Mouse (Mus musculus) urinary bladder, postnatal 36 days (tissue): Measurements from ENCODE around the gene Srsf2.
"Not testable (repeated sequence)": the region's sequence is repeated elsewhere in the genome, so short reads cannot be mapped to it uniquely, and the experiment has no call there.

ENCODE experiments used
- DNase-seq, 2 experiments: peaks; one replicate each; pipeline ENCODE4 v3.0.0; 2022; ENCODE audit warnings: low spot score in 2 of 2, mixed read lengths in 1 of 2

Gene Srsf2

DNA sequence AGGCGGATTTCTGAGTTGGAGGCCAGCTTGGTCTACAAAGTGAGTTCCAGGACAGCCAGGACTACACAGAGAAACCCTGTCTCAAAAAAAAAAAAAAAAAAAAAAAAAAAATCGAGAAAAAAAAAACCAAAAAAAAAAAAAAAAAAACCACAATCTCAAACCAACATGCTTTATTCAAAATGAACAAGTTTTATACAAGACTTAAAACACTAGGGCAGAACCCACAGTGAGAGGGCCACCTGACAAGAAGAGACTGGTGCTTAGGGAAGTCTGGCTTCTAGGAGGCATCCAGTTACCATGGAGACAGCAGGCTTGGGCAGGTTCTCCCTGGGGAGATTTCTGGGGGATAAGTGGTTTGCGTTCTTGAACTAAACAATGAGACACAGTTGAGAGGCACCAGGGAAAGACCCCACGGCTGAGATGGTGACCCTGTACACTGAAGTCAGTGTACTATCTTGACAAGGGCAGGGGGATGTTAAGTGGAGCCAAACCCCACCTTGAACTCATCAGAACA is 20.7 kb downstream of the Srsf2 start:
- peak in 1 of 2 experiments; percentile 43 for DNase-seq

DNA sequence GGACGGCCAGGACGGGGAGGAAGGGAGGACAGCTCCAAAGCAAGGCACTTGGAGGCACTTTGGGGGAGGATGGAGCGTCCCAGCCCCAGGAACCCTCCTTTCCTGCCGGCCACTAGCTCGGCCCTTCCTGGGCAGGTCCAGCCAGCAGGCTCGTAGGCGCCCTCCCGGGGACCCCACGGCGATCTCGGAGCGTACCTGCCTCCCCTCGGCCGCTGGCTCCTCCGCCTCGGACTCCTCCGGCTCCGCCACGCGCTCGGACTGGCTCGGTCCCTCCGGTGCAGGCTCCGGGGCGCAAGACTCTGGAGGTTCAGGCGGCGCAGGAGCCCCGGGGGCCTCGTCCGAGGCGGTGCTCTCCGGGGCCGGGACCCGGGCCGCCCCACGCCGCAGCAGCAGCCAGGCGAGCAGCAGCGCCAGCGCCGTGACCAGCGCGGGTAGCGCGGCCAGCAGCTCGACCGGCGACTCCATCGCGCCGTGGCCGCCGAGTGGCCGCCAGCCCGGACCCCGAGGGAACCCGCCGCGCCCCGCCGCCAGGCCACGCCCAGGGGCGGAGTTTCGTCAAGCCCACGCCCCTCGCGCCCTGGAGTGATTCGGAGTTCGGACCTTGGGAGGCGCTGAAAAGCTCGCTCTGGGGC is 25.2 kb downstream of the Srsf2 start, which contains the start of gene Mxra7:
Mxra7 (minus strand) TSS at position 513 of the 632 bp plus-strand sequence.
- DNase-seq: peak; percentile 79 to 83

DNA sequence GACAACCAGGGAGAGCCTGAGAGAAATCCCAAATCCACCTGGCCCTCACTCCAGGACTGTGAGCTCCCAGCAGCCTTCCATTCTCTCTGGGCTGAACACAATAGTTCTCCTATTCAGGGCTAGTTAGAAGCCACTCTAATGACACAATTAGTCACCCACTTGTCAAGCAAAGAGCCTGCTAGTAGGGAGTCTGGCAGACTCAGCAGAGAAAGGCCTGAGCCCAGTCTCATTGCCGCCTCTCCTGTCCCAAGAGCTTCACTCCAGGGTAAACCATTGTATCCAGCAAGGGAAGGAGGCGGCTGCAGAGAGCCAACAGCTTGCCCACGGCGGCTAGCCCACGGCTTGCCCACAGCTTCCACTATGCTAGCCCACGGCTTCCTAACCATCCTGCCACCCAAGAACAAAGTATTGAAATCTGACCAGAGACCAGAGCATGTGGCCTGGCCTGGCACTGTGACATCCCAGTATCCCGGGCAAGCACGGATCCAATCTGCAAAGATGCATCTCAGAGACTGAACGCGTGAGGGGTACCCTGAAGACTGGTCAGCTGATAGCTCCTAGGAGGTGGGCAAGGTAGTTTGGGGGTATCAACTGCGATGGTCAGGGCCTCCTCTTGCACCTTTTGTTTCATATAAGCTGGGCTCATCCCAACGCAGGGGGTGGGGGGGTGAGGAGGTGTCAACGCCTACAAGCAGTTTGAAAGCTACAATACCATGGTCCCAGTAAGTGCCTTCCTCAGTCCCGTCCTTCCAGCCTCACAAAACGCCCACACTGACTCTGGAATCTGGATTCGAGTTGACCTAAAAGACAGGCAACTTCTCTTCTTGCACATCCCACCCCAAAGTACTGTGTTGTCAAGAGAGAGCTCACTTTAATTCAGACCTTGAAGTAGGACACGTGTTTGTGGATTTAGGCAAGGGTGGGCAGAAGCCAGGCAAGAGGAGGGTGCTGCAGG is 26.1 kb downstream of the Srsf2 start:
- no peak for DNase-seq

DNA sequence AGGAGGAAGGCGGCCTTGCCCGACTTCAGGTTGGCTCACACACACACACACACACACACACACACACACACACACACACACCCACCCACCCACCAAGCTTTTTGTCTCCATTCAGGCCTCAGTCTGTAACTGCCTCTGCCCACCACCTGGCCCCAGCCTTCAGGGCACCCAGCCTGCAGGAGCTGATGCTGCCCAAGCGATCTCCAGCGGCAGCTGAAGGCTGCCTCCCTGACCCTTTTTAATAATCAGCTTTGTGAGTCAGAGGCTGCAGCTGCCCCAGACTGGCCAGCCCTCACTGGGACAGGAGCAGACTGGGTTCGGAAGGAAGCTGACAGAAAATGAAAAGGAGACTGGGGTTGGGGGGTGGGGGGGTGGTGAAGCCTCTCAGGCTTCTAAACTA is 27.7 kb downstream of the Srsf2 start:
- no peak for DNase-seq

DNA sequence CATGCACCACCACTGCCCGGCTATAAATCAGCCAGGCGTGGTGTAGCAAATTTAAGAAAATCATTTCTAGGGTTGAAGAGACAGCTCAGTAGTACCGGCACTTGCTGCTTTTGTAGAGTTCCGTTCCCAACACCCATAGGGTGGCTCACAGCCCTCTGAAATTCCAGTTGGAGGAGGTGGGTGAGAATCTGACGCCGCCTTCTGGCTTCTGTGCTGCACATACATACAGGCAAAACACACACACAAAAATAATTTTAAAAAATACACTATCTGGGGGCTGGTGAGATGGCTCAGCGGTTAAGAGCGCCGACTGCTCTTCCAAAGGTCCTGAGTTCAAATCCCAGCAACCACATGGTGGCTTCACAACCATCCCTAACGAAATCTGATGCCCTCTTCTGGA is 29.0 kb downstream of the Srsf2 start:
- DNase-seq: not testable (repeated sequence)

DNA sequence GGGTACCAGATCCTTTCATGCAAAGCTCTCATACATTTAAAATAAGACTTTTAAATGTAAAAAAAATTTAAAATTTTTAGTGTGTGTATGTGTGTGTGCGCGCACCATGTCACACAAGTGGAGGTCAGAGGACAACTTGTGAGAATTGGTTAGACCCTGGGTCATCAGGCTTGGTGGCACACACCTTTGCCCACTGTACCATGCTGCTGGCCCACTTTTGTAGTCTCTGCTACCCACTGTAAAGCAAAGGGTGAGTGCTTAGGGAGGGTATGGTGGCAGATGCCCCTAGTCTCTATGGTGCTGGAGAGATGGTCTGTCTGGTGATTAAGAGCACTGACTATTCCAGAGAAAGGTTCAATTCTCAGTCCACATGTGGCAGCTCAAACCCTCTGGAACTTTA is 29.6 kb downstream of the Srsf2 start:
- no peak for DNase-seq

DNA sequence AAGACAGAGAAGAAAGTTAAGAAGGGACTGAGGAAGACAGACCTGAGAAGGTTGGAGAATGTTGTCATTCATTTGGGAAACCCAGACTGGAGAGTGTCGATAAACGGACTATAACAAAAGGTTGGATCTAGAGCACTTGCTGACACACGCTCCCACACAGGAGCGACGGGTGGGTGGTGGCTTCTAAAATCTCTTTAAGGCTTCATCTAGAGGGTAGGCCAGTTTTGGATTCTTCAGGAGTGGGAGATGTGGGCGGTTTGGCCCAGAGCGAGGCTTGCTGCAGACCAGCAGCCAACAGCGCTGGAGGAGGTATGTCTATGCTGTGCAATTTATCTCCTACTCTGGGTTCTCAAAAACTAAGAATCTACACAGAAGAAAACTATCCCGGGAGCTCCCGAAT is 30.3 kb downstream of the Srsf2 start:
- no peak for DNase-seq

DNA sequence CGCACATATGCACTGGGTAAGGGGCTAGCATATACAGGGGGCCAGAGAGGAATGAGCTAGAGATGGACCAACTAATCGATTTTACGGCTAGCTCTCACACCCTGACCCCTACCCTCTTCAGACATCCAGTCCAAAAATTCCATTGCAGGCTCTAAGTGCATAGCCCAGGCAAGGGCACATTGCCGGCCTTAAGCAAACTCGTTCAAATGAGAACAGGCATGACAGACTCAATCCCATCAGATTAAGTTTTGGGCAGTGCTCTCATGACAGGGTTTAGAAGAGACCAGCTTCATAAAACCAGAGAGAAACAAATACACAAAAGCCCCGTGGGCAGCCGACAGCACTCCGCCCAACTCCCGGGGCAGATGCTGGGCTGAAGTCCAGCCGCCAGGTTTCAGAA is 30.7 kb downstream of the Srsf2 start:
- no peak for DNase-seq

DNA sequence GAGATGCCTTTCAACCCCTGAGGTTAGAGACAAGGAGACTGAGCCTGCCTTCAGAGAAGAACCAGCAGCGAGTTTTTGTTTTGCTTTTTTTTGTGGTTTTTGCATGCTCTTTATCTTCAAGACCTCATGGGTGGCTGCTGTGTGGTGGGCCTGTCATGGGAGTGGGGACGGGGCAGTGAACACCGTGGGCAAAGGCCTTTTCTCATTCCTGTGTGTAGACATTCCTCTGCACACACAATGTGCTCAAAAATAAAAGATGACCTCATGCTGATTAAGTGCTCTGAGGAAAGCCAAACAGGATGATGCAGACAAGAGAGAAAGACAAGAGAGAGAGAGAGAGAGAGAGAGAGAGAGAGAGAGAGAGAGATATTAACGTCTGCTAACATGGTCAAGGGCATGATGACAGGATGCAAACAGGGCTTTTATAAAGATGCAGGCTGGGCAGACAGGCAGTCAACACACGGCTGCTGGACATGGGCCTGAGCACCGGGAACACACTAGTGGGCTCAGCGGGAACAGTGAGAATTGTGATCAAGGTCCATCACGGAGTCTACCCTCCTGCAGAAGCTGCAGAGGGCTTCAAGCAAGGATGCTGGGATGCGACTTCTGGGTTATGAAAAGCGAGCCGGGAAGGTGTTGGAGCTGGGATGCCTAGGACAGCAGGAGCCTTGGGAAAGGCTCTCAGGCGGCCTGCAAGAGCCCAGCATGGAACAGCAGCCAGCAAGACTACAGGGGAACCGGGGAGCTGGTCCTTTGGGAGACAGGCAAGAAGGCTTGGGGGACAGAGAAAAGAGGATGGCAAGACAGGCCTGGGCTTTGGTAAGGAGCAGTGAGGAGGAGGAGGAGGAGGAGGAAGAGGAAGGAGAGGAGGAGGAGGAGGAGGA is 31.6 kb downstream of the Srsf2 start:
- DNase-seq: no peak

DNA sequence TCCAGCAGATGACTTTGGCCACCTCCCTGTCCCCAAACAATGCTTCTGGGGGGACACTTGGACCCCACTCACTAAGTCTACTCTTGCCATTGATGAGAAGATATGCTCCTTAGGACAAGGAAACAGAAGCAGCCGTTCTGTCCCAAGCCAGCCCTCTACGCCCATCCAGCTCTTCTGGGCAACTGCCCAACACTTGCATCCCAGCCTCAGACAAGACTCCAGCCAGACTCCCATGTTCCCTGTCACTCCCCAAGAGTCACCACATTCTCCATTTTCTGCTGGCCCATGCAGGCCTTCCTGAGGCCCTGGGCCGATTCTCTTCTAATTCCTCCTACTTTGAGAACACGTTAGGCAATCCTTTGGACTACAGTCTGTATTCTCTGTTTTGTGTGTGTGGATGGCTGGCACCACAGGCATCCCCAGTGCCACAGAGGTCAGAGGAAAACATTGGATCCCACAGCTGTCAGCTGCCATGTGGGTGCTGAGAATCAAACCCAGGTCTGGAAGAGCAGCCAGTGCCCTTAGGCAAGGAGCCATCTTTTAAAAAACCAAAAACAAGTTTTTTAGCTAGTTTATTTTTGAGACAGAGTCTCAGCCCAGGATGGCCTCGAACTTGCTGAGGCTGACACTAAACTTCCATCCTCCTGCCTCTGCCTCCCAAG is 32.8 kb downstream of the Srsf2 start:
- no peak for DNase-seq

DNA sequence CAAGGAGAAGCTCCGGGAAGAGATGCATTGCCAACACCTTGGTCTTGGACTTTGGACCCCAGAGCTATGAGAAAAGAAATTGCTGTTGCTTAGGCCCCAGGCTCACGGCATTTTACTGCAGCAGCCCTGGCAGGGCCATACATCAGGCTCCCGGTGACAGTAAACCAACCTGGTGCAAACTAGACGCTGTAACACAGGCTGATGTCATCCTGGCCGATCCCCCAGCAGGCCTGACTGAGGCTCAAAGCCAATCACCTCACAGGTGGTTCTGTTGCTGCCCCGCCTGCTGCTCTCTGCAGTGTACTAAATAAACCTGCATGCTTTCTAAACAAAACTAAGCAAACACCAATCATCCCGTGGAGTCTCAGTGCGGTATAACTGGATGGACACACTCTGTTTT is 34.2 kb downstream of the Srsf2 start:
- no peak for DNase-seq

DNA sequence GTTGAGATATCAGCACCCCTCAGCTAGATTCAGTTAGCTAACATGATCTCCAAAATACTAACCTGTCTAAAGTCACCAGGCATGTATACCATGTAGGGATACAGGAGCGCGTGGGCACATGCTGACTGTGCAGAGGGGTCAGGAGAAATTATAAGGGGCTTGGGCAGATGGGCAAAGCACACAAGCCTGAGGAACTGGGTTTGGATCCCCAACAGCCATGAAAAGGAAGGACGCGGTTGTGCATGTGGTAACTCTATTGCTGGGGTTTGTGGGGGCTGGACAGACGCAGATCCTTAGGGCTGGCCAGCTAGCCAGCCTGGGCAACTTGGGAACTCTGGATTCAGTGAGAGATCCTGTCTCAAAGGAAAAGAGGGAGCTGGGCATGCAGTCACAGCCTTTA is 35.3 kb downstream of the Srsf2 start:
- no peak for DNase-seq

DNA sequence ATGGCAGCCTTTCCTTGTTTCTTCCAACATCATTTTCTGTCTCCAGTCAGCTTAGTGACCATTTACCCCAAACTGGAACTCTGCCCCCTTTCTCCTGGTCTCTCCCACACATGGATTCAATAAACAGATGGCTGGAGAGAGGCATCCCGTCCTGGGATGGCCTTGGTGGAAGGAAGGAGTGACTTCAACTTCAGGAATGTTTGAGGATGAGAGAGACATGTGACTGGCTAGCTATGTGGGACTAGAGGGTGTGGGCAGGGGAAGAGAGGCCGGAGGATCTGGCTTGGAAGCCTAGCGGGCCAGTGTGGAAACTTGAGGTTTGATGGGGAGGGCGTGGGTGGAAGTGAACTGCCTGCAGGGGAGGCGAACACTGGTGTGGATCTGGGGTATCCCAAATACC is 36.1 kb downstream of the Srsf2 start:
- DNase-seq: peak in 1 of 2 experiments; percentile 41

DNA sequence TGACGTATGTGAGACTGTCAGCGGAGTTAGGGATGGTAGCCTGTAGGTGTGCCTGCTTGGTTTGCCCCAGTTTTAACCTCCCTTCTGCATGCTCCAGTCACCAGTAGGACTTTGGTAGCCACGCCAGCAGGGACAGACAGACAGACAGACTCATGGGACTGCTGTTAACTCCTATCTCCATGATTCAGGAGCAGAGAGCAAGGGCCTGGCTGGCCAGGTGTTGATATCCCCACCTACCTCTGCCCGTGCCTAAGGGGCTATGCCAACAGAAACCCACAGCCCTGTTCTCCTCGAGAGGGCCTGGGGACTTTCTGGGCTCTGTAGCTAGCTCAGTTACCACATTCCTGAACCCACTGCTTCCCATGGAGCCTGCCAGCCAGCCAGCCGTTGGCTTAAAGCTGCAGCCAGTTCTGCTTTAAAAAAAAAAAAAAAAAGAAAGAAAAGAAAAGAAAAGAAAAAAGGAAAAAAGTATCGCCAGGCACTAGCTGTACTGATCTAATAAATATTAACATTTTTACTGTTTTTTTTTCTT is 37.9 kb downstream of the Srsf2 start:
- DNase-seq: no peak

DNA sequence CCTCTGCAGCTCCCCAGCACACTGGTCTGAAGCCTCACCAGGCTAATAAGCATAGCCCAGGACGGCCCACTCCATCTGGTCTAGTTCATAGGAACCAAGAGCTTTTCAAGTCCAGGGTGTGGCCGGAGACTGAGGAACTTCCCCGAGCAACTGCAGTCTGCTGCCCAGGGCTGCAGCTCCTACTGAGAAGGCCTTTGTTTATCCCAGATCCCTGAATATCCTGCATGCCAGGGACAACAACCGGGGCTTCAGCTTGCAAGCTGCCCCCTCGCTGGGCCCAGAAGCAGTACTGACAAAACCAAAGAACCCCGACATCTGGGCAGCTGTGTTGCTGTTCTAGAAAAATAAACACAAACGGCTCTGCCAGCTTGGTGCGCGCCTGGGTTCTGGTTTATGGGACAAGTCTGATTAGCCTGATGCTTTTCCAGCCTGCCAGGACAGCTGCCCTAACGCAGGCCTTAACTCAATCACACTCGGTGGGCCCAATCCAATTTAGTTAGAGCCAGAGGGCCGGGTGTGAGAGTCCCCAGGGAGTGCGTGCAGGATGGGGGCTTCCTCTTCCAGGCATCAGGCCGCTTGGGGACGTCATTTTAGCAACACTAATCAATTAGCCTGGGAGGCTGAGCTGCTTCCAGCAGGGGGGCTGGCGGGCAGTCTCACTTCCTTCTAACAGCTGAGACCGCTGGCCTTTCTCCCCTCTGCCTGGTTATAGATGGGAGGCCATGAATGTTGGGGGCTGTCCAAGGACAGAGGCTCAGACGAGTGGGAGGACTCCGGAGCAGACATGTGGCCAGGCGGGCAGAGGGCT is 38.6 kb downstream of the Srsf2 start:
- peak; percentile 31 to 48 for DNase-seq

DNA sequence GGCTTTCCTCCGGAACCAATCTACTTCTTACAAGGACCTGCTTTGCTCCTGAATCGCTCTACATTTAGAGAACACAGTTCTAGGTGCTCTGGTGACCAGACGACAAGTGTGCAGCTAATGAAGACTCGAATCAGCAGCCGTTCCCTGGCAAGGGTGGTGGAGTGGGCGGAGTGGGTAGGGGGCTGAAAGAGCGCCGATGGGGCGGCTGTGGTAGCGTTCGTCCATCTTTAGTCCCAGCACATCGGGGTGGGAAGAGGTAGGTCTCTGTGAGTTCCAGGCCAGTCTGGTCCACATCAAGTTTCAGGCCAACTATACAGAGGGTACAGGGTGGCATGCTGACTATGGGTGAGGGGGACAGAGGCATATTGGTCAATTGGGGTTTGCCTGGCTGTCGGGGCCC is 39.3 kb downstream of the Srsf2 start:
- no peak for DNase-seq

DNA sequence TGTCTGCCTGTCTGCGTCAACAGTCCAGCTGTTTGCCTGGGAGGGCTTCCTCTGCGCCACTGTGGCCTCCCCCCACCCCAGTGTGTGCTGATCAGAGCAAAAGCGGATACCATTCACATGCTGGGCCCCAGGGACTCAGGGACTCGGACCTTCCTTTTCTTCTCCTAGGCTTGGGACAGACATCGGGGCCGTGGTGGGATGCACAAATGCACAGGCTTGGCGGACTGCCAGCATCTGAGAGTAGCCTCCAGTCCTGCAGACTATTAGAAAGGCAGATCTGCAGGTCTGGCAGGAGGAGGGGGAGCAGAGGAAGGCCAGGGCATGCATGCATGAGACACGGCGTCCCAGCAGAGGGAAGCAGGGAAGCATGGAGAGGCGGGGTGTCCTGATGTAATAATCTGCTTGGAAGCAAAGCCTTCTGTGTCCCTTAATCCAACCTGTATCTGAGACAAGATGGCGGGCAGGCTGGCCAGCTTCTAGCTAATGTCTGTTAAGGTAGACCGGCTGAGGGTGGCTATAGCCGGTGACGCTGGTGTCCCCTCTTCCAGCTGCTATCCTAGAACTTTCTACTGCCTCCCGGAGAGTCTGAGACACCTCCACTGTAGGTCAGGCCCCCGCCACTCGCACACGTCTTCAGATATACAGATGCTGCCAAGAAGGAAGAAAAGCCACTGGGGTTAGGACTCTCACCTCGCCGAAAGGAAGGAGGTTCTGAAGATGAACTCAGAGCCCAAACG is 39.9 kb downstream of the Srsf2 start:
- no peak for DNase-seq

DNA sequence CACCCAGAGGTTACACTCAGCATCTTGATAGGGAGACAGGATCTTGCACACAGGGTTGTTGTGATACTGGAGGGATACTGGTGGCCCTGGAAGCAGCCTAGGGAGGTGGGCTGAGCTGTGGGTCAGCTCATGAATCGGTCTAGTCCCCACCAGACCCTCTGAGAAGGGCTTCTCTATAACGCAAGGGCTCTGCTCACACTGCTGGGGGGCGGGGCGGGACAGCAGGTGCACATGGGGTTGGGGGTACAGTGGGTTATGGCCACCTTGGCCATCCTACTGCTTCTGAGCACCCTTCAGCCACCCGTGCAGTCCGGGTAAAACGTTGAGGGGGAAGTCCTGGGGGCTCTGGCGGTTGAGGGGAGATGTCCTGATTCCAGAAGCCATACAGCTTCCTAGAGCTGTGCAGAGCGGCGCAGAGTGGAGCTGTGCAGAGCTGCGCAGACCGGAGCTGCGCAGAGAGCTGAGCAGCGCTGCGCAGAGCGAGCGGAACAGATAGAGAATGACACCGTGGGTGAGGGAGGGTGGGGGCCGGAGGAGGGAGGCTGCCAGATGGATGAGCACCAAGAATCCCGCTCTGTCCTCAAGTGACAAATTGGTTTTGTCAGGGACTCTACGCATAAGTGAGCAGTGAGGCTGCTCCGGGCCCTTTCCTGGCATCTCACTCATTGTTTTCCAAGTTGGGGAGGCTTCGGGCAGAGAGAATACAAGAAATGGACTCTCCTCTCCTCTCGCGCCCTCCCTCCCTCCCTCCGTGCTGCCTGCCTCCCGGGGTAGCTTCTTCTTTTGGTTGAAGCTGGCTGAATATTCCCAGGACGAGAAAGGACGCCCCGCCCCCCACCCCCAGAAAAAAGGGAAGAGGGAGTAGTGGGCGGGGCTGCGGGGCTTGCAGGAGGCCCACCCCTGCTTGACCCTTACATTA is 41.7 kb downstream of the Srsf2 start:
- DNase-seq: no peak
